Mouse (Mus musculus): ENCODE data around the gene Baiap3. TPM values are rescaled to one million over a fixed set of nuclear protein-coding genes. Genes with fewer than 3 reads are reported as not detected.
A peak's percentile ranks its signal among the peaks of the same experiment; 100 is the strongest.

The Baiap3 gene
- total RNA-seq (2021) = under 1 TPM; 0.32 to 0.39 TPM
- 0.79 and 1.5 TPM in 2 replicates for polyA plus RNA-seq (2012; rRNA removed)
- long read RNA-seq = 0 reads

GRCm38 (mm10) chr17:25256140-25256754, at the start of gene Baiap3:
TSS of gene Baiap3 (minus strand) at chr17:25256364.
- H3K79me2 ChIP-seq (replicated peaks; ENCODE audit: control insufficient read depth, insufficient read depth, low read length) = no peaks in the 10 kb centered on the region
- H3K27me3 ChIP-seq (ENCODE audit: control insufficient read depth, insufficient read depth, low read length) = peaks cover 7% of the 10 kb centered on the region; the same call in 1 of the 2 replicates
- DNase-seq = peak in 1 of 2 experiments; percentile 23
- 5% methylated on average over 35 of the region's 35 CpGs for WGBS
- intact Hi-C loops (cut with DNase I) = no loop called here
- H3K27ac ChIP-seq = no peak within 1 kb of the TSS
- no peak within 1 kb of the TSS for H3K4me3 ChIP-seq
- H3K36me3 ChIP-seq (ENCODE audit: control insufficient read depth, insufficient read depth, low read length) = no peaks in the 10 kb centered on the region
- no peak within 1 kb of the TSS for H3K9ac ChIP-seq (ENCODE audit: low read depth, low read length)
- no peak for TF ChIP-seq POLR2A (IDR thresholded peaks at IDR 0.05; ENCODE audit: insufficient read depth, low read depth, low read length)
- TF ChIP-seq EP300 (IDR thresholded peaks at IDR 0.05; ENCODE audit: insufficient read depth, low read depth, low read length) = no peak
- TF ChIP-seq CTCF (IDR thresholded peaks at IDR 0.05) = no peak
- H3K4me1 ChIP-seq (ENCODE audit: control insufficient read depth, insufficient read depth, low read length) = no peaks in the 10 kb centered on the region

DNA sequence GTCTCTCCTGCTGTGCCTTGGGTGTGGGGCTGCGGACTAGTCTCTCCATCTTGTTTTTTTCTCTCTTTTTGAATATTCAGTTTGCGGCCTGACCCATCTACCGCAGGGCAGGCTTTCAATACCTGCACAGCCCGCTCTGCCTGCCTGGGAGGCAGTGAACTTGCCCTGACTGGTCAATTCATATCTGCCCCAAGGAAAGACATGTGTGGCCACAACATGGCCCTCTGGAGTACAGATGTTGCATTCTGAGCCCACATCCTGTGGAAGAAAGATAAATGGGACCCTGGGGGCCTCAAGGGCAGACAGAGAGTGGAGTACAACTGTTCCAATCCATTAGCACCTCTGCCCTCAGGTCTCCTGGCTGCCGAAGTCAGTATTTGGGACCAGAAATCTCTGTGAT, 41.9 kb upstream of the Baiap3 start, which contains the start of gene Prss34:
Gene Prss34 (plus strand): TSS at position 301 of the 400 bp plus-strand sequence.
- no peak within 1 kb of the TSS for H3K4me3 ChIP-seq
- no peaks in the 10 kb centered on the region for H3K79me2 ChIP-seq (replicated peaks; ENCODE audit: control insufficient read depth, insufficient read depth, low read length)
- DNase-seq = no peak
- intact Hi-C loops (cut with DNase I) = no loop called here
- WGBS = 81% methylated on average over 5 of the region's 5 CpGs
- no peak within 1 kb of the TSS for H3K9ac ChIP-seq (ENCODE audit: low read depth, low read length)
- H3K27ac ChIP-seq = no peak within 1 kb of the TSS
- H3K4me1 ChIP-seq (ENCODE audit: control insufficient read depth, insufficient read depth, low read length) = no peaks in the 10 kb centered on the region
- H3K27me3 ChIP-seq (ENCODE audit: control insufficient read depth, insufficient read depth, low read length) = no peaks in the 10 kb centered on the region
- TF ChIP-seq POLR2A (IDR thresholded peaks at IDR 0.05; ENCODE audit: insufficient read depth, low read depth, low read length) = no peak
- no peak for TF ChIP-seq CTCF (IDR thresholded peaks at IDR 0.05)
- no peak for TF ChIP-seq EP300 (IDR thresholded peaks at IDR 0.05; ENCODE audit: insufficient read depth, low read depth, low read length)
- no peaks in the 10 kb centered on the region for H3K36me3 ChIP-seq (ENCODE audit: control insufficient read depth, insufficient read depth, low read length)

GRCm38 (mm10) chr17:25294111-25294510, 37.9 kb upstream of the Baiap3 start:
- no peaks in the 10 kb centered on the region for H3K79me2 ChIP-seq (replicated peaks; ENCODE audit: control insufficient read depth, insufficient read depth, low read length)
- TF ChIP-seq EP300 (IDR thresholded peaks at IDR 0.05; ENCODE audit: insufficient read depth, low read depth, low read length) (no peak), CTCF (IDR thresholded peaks at IDR 0.05) (no peak), POLR2A (IDR thresholded peaks at IDR 0.05; ENCODE audit: insufficient read depth, low read depth, low read length) (no peak)

GRCm38 (mm10) chr17:25293495-25293894, 37.3 kb upstream of the Baiap3 start:
- intact Hi-C loops (cut with DNase I) = no loop called here
- no peak overlapping the region for H3K27ac ChIP-seq
- peaks cover 1% of the 10 kb centered on the region; the same call in 1 of the 2 replicates for H3K27me3 ChIP-seq (ENCODE audit: control insufficient read depth, insufficient read depth, low read length)
- H3K79me2 ChIP-seq (replicated peaks; ENCODE audit: control insufficient read depth, insufficient read depth, low read length) = no peaks in the 10 kb centered on the region
- no peak for DNase-seq
- no peak for TF ChIP-seq POLR2A (IDR thresholded peaks at IDR 0.05; ENCODE audit: insufficient read depth, low read depth, low read length)
- no peak for TF ChIP-seq EP300 (IDR thresholded peaks at IDR 0.05; ENCODE audit: insufficient read depth, low read depth, low read length)
- TF ChIP-seq CTCF (IDR thresholded peaks at IDR 0.05) = no peak
- H3K9ac ChIP-seq (ENCODE audit: low read depth, low read length) = no peak overlapping the region
- H3K4me1 ChIP-seq (ENCODE audit: control insufficient read depth, insufficient read depth, low read length) = no peaks in the 10 kb centered on the region
- 37% methylated on average over 5 of the region's 5 CpGs for WGBS
- no peaks in the 10 kb centered on the region for H3K36me3 ChIP-seq (ENCODE audit: control insufficient read depth, insufficient read depth, low read length)
- H3K4me3 ChIP-seq = no peak overlapping the region

More at GRCm38 (mm10) chr17:25294111-25294510, 37.9 kb upstream of the Baiap3 start:
- Histone ChIP-seq H3K27me3 (ENCODE audit: control insufficient read depth, insufficient read depth, low read length) (peaks cover 1% of the 10 kb centered on the region; the same call in 1 of the 2 replicates), H3K9ac (ENCODE audit: low read depth, low read length) (no peak overlapping the region), H3K36me3 (ENCODE audit: control insufficient read depth, insufficient read depth, low read length) (no peaks in the 10 kb centered on the region), H3K4me3 (no peak overlapping the region), H3K27ac (no peak overlapping the region), H3K4me1 (ENCODE audit: control insufficient read depth, insufficient read depth, low read length) (no peaks in the 10 kb centered on the region)
- WGBS = 57% methylated on average over 1 of the region's 1 CpGs
- intact Hi-C loops (cut with DNase I) = no loop called here
- no peak for DNase-seq

DNA sequence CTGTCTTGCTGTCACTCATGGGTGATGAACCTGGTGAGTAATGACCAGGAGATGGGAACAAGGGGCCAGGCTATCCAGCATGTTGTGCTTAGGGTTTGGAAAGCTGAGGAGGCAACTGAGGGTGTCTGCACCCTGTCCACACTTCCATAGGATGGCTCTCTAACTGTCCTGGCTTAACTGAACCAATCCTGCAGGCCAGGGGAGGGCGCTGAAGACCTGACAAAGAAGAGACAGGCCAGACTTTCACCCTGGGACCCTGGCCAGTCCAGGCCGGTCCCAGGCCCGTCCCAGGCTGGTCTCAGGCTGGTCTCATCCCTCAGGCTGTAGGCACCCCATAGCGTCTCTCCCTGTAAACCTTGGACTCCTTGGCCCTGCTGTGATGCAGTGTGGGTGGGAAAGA, 34.2 kb upstream of the Baiap3 start:
- Histone ChIP-seq H3K79me2 (replicated peaks; ENCODE audit: control insufficient read depth, insufficient read depth, low read length) (no peaks in the 10 kb centered on the region), H3K4me3 (no peak overlapping the region), H3K27me3 (ENCODE audit: control insufficient read depth, insufficient read depth, low read length) (peaks cover 1% of the 10 kb centered on the region; the same call in 1 of the 2 replicates), H3K9ac (ENCODE audit: low read depth, low read length) (no peak overlapping the region), H3K4me1 (ENCODE audit: control insufficient read depth, insufficient read depth, low read length) (no peaks in the 10 kb centered on the region), H3K36me3 (ENCODE audit: control insufficient read depth, insufficient read depth, low read length) (no peaks in the 10 kb centered on the region), H3K27ac (no peak overlapping the region)
- no peak for TF ChIP-seq POLR2A (IDR thresholded peaks at IDR 0.05; ENCODE audit: insufficient read depth, low read depth, low read length)
- TF ChIP-seq EP300 (IDR thresholded peaks at IDR 0.05; ENCODE audit: insufficient read depth, low read depth, low read length) = no peak
- no peak for TF ChIP-seq CTCF (IDR thresholded peaks at IDR 0.05)
- WGBS = 15% methylated on average over 4 of the region's 4 CpGs
- intact Hi-C loops (cut with DNase I) = no loop called here
- no peak for DNase-seq

DNA sequence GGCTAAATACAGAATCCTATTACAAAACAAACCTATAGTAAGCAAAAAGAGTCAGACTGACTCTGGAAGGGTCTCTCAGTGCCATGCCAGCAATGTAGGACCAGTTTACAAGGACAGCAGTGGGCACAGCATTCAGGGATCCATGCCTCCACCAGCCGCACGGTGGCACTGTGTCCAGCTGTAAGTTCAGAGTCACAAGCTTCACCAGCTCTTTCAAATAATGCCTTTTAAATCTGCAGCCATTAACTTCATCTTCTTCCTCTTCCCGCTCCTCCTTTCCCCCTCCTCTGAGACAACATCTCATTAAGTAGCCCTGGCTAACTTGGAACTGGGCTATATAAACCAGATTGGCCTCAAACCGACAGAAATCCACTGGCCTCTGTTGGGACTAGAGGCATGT, 32.7 kb upstream of the Baiap3 start:
- peaks cover 1% of the 10 kb centered on the region; the same call in 1 of the 2 replicates for H3K27me3 ChIP-seq (ENCODE audit: control insufficient read depth, insufficient read depth, low read length)
- 18% methylated on average over 4 of the region's 4 CpGs for WGBS
- H3K9ac ChIP-seq (ENCODE audit: low read depth, low read length) = no peak overlapping the region
- intact Hi-C loops (cut with DNase I) = loop anchor here (2.0 kb wide), 1 partner anchor 74 kb away; no protein-coding TSS in a partner anchor
- H3K79me2 ChIP-seq (replicated peaks; ENCODE audit: control insufficient read depth, insufficient read depth, low read length) = no peaks in the 10 kb centered on the region
- DNase-seq = peak in 1 of 2 experiments; percentile 15
- H3K4me1 ChIP-seq (ENCODE audit: control insufficient read depth, insufficient read depth, low read length) = no peaks in the 10 kb centered on the region
- TF ChIP-seq EP300 (IDR thresholded peaks at IDR 0.05; ENCODE audit: insufficient read depth, low read depth, low read length) (no peak), CTCF (IDR thresholded peaks at IDR 0.05) (peak; percentile 82)
- no peak overlapping the region for H3K27ac ChIP-seq
- no peaks in the 10 kb centered on the region for H3K36me3 ChIP-seq (ENCODE audit: control insufficient read depth, insufficient read depth, low read length)
- H3K4me3 ChIP-seq = no peak overlapping the region

All from heart, adult 2 months (tissue).